8 mouse cellular contexts compared by ENCODE assay signal in the genomic region with DNA sequence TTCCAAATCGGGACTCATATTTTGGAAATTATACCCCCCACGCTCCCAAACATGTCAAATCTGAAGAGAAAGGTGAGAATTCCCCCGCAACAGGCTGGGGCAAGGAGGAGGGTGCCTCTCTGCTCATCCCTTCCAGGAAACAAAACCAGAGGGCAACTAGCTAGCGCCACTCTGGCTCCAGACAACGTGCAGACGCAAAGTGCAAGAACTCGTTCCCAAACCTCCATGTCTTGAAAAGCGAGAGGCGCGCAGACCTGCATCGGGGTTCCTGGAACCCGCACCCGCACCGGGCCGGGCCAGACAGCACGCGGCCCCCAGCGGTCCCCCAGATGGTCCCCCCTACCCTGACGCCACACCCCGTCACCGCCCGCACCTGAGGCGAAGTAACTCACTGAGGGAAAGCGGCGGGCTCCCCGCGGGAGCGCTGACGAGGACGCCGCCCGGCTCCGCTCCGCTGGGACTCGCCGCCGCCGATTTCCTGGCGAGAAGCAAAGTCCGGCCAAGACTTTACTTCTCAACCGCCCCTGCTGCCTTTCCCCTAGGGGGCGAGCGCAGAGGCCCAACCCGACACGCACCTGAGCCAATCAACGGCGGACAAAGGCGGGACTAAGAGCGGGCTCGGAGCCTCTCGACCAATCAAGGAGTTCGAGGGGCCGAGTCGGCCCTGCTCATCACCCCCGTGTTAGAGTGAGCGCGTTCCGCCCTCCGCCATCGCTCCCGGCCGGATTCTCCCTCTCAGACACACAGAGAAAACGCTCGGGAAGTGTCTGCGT. TPM values are rescaled to one million over a fixed set of nuclear protein-coding genes. Genes with fewer than 3 reads are reported as not detected.
DNase-seq lines count a peak whose midpoint lies in the region; ATAC-seq lines count a peak whose summit lies in the region.

TSS of gene Lnx2 (minus strand) at position 561 of the 773 bp plus-strand sequence.

- peaks cover 20% of the 10 kb centered on the region for H3K36me3 ChIP-seq in heart, embryonic 14.5 days (ENCODE audit: control insufficient read depth, insufficient read depth, low read length)
- peaks cover 16% of the 10 kb centered on the region for H3K36me3 ChIP-seq in liver, embryonic 13.5 days
- no peaks in the 10 kb centered on the region for H3K36me3 ChIP-seq in stomach, embryonic 16.5 days (ENCODE audit: control insufficient read depth, insufficient read depth, low read length)

- no peaks in the 10 kb centered on the region for H3K9me3 ChIP-seq in heart, embryonic 14.5 days (ENCODE audit: control insufficient read depth, low read length)
- H3K9me3 ChIP-seq in liver, embryonic 13.5 days (replicated peaks) = no peaks in the 10 kb centered on the region
- H3K9me3 ChIP-seq in stomach, embryonic 16.5 days (replicated peaks; ENCODE audit: control insufficient read depth, low read length) = no peaks in the 10 kb centered on the region

- H3K4me2 ChIP-seq in heart, embryonic 14.5 days (ENCODE audit: low read length) = peak within 1 kb of the TSS; percentile 97
- peak within 1 kb of the TSS; percentile 98 for H3K4me2 ChIP-seq in liver, embryonic 13.5 days
- peak within 1 kb of the TSS; percentile 91 for H3K4me2 ChIP-seq in stomach, embryonic 16.5 days (ENCODE audit: low read depth, low read length)

- H3K27ac ChIP-seq in heart, embryonic 14.5 days (replicated peaks in 1 of 2; ENCODE audit: control insufficient read depth in 1 of 2, insufficient read depth in 1 of 2, low read depth in 2 of 2, low read length in 2 of 2) = peak within 1 kb of the TSS; percentile 85 to 95
- H3K27ac ChIP-seq in liver, embryonic 13.5 days = peak within 1 kb of the TSS; percentile 94
- peak within 1 kb of the TSS; percentile 98 for H3K27ac ChIP-seq in stomach, embryonic 16.5 days (ENCODE audit: low read length)

- WGBS in heart, embryonic 14.5 days = under 1% methylated on average over 65 of the region's 65 CpGs
- WGBS in liver, embryonic 13.5 days (ENCODE audit: insufficient replicate concordance) = under 1% methylated on average over 65 of the region's 65 CpGs
- under 1% methylated on average over 63 of the region's 65 CpGs for WGBS in stomach, embryonic 16.5 days

- peak; percentile 86 for ATAC-seq in CD4-positive, CD25-positive, alpha-beta regulatory T cell, adult 4 months
- ATAC-seq in heart, embryonic 14.5 days (ENCODE audit: insufficient number of reproducible peaks, insufficient read depth, low FRiP score, low read depth) = peak; percentile 98
- peak; percentile 96 for ATAC-seq in liver, embryonic 13.5 days (ENCODE audit: low read depth)
- ATAC-seq in stomach, embryonic 16.5 days (ENCODE audit: insufficient read depth, low FRiP score) = peak; percentile 98

- DNase-seq in c-Kit-negative CD71-positive TER-119-positive erythroid progenitor cells, embryonic 14.5 days (ENCODE audit: low read depth, low spot score) = peak; percentile 90
- DNase-seq in fibroblast of lung, adult 2 months (ENCODE audit: low read depth) = peak; percentile 94
- DNase-seq in kidney, postnatal 14 days = peak; percentile 99
- peak; percentile 98 for DNase-seq in liver, embryonic 13.5 days
- DNase-seq in neural tube, embryonic 10.5 days (ENCODE audit: extremely low spot score, low spot score) = peak; percentile 97

- peak within 1 kb of the TSS; percentile 88 for H3K9ac ChIP-seq in heart, embryonic 14.5 days (ENCODE audit: low read length)
- H3K9ac ChIP-seq in liver, embryonic 13.5 days = peak within 1 kb of the TSS; percentile 89
- H3K9ac ChIP-seq in stomach, embryonic 16.5 days (ENCODE audit: low read length) = peak within 1 kb of the TSS; percentile 88

- H3K4me1 ChIP-seq in heart, embryonic 14.5 days (ENCODE audit: control insufficient read depth in 2 of 2, insufficient read depth in 2 of 2, low read length in 2 of 2) = peaks cover 14 to 47% of the 10 kb centered on the region in 2 experiments
- peaks cover 63% of the 10 kb centered on the region for H3K4me1 ChIP-seq in liver, embryonic 13.5 days (replicated peaks)
- H3K4me1 ChIP-seq in stomach, embryonic 16.5 days (ENCODE audit: control insufficient read depth, insufficient read depth, low read length) = peaks cover 33% of the 10 kb centered on the region

- peak within 1 kb of the TSS; percentile 82 to 83 for H3K4me3 ChIP-seq in heart, embryonic 14.5 days (ENCODE audit: control insufficient read depth in 1 of 2, insufficient read depth in 1 of 2, low read depth in 1 of 2, low read length in 2 of 2)
- peak within 1 kb of the TSS; percentile 88 for H3K4me3 ChIP-seq in liver, embryonic 13.5 days (replicated peaks)
- peak within 1 kb of the TSS; percentile 79 for H3K4me3 ChIP-seq in stomach, embryonic 16.5 days (replicated peaks; ENCODE audit: low read length)

- no peaks in the 10 kb centered on the region for H3K27me3 ChIP-seq in heart, embryonic 14.5 days (ENCODE audit: control insufficient read depth, insufficient read depth, low read length)
- H3K27me3 ChIP-seq in liver, embryonic 13.5 days = no peaks in the 10 kb centered on the region
- no peaks in the 10 kb centered on the region for H3K27me3 ChIP-seq in stomach, embryonic 16.5 days (ENCODE audit: control insufficient read depth, insufficient read depth, low read length)

RNA-seq across cellular contexts. Expression of gene Lnx2, which starts in this region (rescaled TPM):
- polyA plus RNA-seq in CD4-positive, CD25-positive, alpha-beta regulatory T cell, adult 4 months (2017; shearing (Covaris generic)) = 10 to 100 TPM; 19.6 to 29.9 TPM
- polyA plus RNA-seq in heart, embryonic 14.5 days (2014; fragmentation: Nextera tagmentation; extraction: Ambion mirVana) = 13.0 TPM in 2 replicates
- 3.3 and 5.2 TPM in 2 replicates for polyA plus RNA-seq in liver, embryonic 13.5 days (2015; fragmentation: Nextera tagmentation; extraction: Ambion mirVana)
- 18.3 and 20.5 TPM in 2 replicates for polyA plus RNA-seq in stomach, embryonic 16.5 days (2015; fragmentation: Nextera tagmentation; extraction: Ambion mirVana)

Comparison
In these comparisons a context has a peak if more than half of its experiments do, and no peak if none do; other contexts are left out.
1. Peak in every context shown above with its lines: DNase-seq, ATAC-seq, H3K4me3 ChIP-seq and H3K27ac ChIP-seq.